Mouse (Mus musculus) WW6 (cell line): ENCODE results near the gene Cts3.
"Not testable (repeated sequence)": the region's sequence is repeated elsewhere in the genome, so short reads cannot be mapped to it uniquely, and the experiment has no call there.

Experiments
- DNase-seq: peaks from one replicate; pipeline ENCODE4 v3.0.0-alpha.2; 2013; ENCODE audit warnings: low read depth, low spot score

The Cts3 gene

GRCm38 (mm10) chr13:61570027-61570426, at the start of gene Cts3:
Gene Cts3, minus strand, starts transcription at chr13:61570127.
- DNase-seq, result no peak

GRCm38 (mm10) chr13:61568074-61568473, 1.9 kb downstream of the Cts3 start, which contains the start of gene Gm49352:
Gene Gm49352, minus strand, starts transcription at chr13:61568174.
- not testable (repeated sequence) for DNase-seq

- no peak for DNase-seq
Observed at GRCm38 (mm10) chr13:61541631-61542030, 28.3 kb downstream of the Cts3 start, which contains the start of gene Ctsm. Gene Ctsm, minus strand, starts transcription at chr13:61541839.
